Mouse (Mus musculus) embryonic facial prominence, embryonic 15.5 days (tissue): ENCODE results near the gene Usp32. TPM values are rescaled to one million over a fixed set of nuclear protein-coding genes. Genes with fewer than 3 reads are reported as not detected.

ENCODE experiments used
- ATAC-seq: fragments of 200-750 bp; cut with Nextera tagmentation; 2 replicates; pipeline ENCODE4 v1.8.0; 2017; ENCODE audit warnings: low read depth, moderate TSS enrichment; ENCODE audit not compliant: insufficient number of reproducible peaks, low FRiP score, low TSS enrichment
- H3K27ac ChIP-seq: fragments of 300-500 bp; sonication (generic); replicated peaks from 2 replicates; pipeline ENCODE4 v1.5.1; 2015; ENCODE audit warnings: mild to moderate bottlenecking, inconsistent platforms
- H3K27me3 ChIP-seq: fragments of 300-500 bp; sonication (generic); 2 replicates; pipeline ENCODE4 v1.6.1; 2015; ENCODE audit warnings: inconsistent platforms
- H3K36me3 ChIP-seq: fragments of 300-500 bp; sonication (generic); 2 replicates; pipeline ENCODE4 v1.6.1; 2015; ENCODE audit warnings: mild to moderate bottlenecking, inconsistent platforms
- H3K4me1 ChIP-seq: fragments of 300-500 bp; sonication (generic); 2 replicates; pipeline ENCODE4 v1.6.1; 2015; ENCODE audit warnings: inconsistent platforms
- H3K4me2 ChIP-seq: fragments of 300-500 bp; sonication (generic); replicated peaks from 2 replicates; pipeline ENCODE4 v1.6.1; 2015; ENCODE audit warnings: mild to moderate bottlenecking, inconsistent platforms
- H3K4me3 ChIP-seq: fragments of 300-500 bp; sonication (generic); replicated peaks from 2 replicates; pipeline ENCODE4 v1.5.1; 2015; ENCODE audit warnings: mild to moderate bottlenecking, inconsistent platforms
- H3K9ac ChIP-seq: fragments of 300-500 bp; sonication (generic); 2 replicates; pipeline ENCODE4 v1.6.1; 2015; ENCODE audit warnings: inconsistent platforms
- H3K9me3 ChIP-seq: fragments of 300-500 bp; sonication (generic); replicated peaks from 2 replicates; pipeline ENCODE4 v1.6.1; 2016; ENCODE audit warnings: inconsistent platforms
- WGBS: fragments of 180-500 bp; shearing (Covaris S2); methylation state at CpG from one replicate; pipeline ENCODE4 v1.1.7; 2015; 5-methylcytosine and 5-hydroxymethylcytosine counted together
- polyA plus RNA-seq: library from polyadenylated mRNA; unstranded; fragments of >200 nt; fragmentation: Nextera tagmentation; extraction: Ambion mirVana; gene quantifications from 2 replicates; pipeline ENCODE4 v1.2.1, GENCODE M21; 2015

Usp32 gene
- polyA plus RNA-seq, 1 experiment from 2014 or later = 4.1 TPM

GRCm38 (mm10) chr11:85058562-85058961, 81.4 kb downstream of the Usp32 start:
- 92% methylated on average over 4 of the region's 4 CpGs for WGBS
- Histone ChIP-seq H3K4me1 (no peaks in the 10 kb centered on the region), H3K9ac (no peak overlapping the region), H3K4me2 (no peak overlapping the region), H3K27ac (no peak overlapping the region), H3K36me3 (peaks cover 3% of the 10 kb centered on the region; the same call in 1 of the 2 replicates), H3K27me3 (no peaks in the 10 kb centered on the region), H3K4me3 (no peak overlapping the region), H3K9me3 (no peaks in the 10 kb centered on the region)
- ATAC-seq = no peak

- H3K36me3 ChIP-seq = peaks cover 3% of the 10 kb centered on the region; the same call in 1 of the 2 replicates
- H3K9me3 ChIP-seq = no peaks in the 10 kb centered on the region
- 94% methylated on average over 1 of the region's 1 CpGs for WGBS
- no peak for ATAC-seq
- H3K4me1 ChIP-seq = no peaks in the 10 kb centered on the region
- H3K9ac ChIP-seq = no peak overlapping the region
- no peaks in the 10 kb centered on the region for H3K27me3 ChIP-seq
- H3K4me2 ChIP-seq = no peak overlapping the region
- no peak overlapping the region for H3K27ac ChIP-seq
- H3K4me3 ChIP-seq = no peak overlapping the region
Measured at GRCm38 (mm10) chr11:85057544-85057943, 82.4 kb downstream of the Usp32 start.

- H3K36me3 ChIP-seq = peaks cover 3% of the 10 kb centered on the region; the same call in 1 of the 2 replicates
- ATAC-seq = no peak
- 59% methylated on average over 5 of the region's 5 CpGs for WGBS
Measured at GRCm38 (mm10) chr11:85056901-85057300, 83.1 kb downstream of the Usp32 start.

GRCm38 (mm10) chr11:85055561-85055960, 84.4 kb downstream of the Usp32 start:
- H3K27me3 ChIP-seq = no peaks in the 10 kb centered on the region
- 83% methylated on average over 2 of the region's 2 CpGs for WGBS
- H3K4me2 ChIP-seq = no peak overlapping the region
- no peak overlapping the region for H3K9ac ChIP-seq
- H3K9me3 ChIP-seq = no peaks in the 10 kb centered on the region
- H3K4me3 ChIP-seq = no peak overlapping the region
- H3K27ac ChIP-seq = no peak overlapping the region
- no peaks in the 10 kb centered on the region for H3K4me1 ChIP-seq
- H3K36me3 ChIP-seq = peaks cover 3% of the 10 kb centered on the region; the same call in 1 of the 2 replicates
- ATAC-seq = no peak

More at GRCm38 (mm10) chr11:85056901-85057300, 83.1 kb downstream of the Usp32 start:
- H3K4me3 ChIP-seq = no peak overlapping the region
- no peak overlapping the region for H3K4me2 ChIP-seq
- H3K27ac ChIP-seq = no peak overlapping the region
- no peaks in the 10 kb centered on the region for H3K27me3 ChIP-seq
- no peaks in the 10 kb centered on the region for H3K4me1 ChIP-seq
- H3K9ac ChIP-seq = no peak overlapping the region
- no peaks in the 10 kb centered on the region for H3K9me3 ChIP-seq

GRCm38 (mm10) chr11:85039256-85039655, 100.7 kb downstream of the Usp32 start:
- WGBS = 85% methylated on average over 3 of the region's 3 CpGs
- H3K36me3 ChIP-seq = peaks cover 30% of the 10 kb centered on the region; the same call in 1 of the 2 replicates
- no peaks in the 10 kb centered on the region for H3K9me3 ChIP-seq
- H3K4me3 ChIP-seq = no peak overlapping the region
- no peaks in the 10 kb centered on the region for H3K27me3 ChIP-seq
- H3K27ac ChIP-seq = no peak overlapping the region
- H3K4me2 ChIP-seq = no peak overlapping the region
- H3K9ac ChIP-seq = no peak overlapping the region
- no peak for ATAC-seq
- no peaks in the 10 kb centered on the region for H3K4me1 ChIP-seq

GRCm38 (mm10) chr11:85013121-85013520, 126.8 kb downstream of the Usp32 start:
- no peak overlapping the region for H3K4me2 ChIP-seq
- H3K27ac ChIP-seq = no peak overlapping the region
- H3K4me3 ChIP-seq = no peak overlapping the region
- ATAC-seq = no peak
- no peak overlapping the region for H3K9ac ChIP-seq
- no peaks in the 10 kb centered on the region for H3K9me3 ChIP-seq
- H3K36me3 ChIP-seq = peaks cover 22% of the 10 kb centered on the region; the same call in 1 of the 2 replicates
- H3K4me1 ChIP-seq = no peaks in the 10 kb centered on the region
- H3K27me3 ChIP-seq = no peaks in the 10 kb centered on the region

GRCm38 (mm10) chr11:85003566-85003965, 136.4 kb downstream of the Usp32 start:
- 91% methylated on average over 3 of the region's 3 CpGs for WGBS
- no peak for ATAC-seq
- Histone ChIP-seq H3K9ac (no peak overlapping the region), H3K4me1 (no peaks in the 10 kb centered on the region), H3K9me3 (no peaks in the 10 kb centered on the region), H3K27ac (no peak overlapping the region), H3K27me3 (no peaks in the 10 kb centered on the region), H3K36me3 (peaks cover 7% of the 10 kb centered on the region; the same call in 1 of the 2 replicates), H3K4me3 (no peak overlapping the region), H3K4me2 (no peak overlapping the region)

- no peak overlapping the region for H3K4me2 ChIP-seq
- H3K36me3 ChIP-seq = peaks cover 38% of the 10 kb centered on the region
- no peak overlapping the region for H3K9ac ChIP-seq
- H3K4me3 ChIP-seq = no peak overlapping the region
- H3K27me3 ChIP-seq = no peaks in the 10 kb centered on the region
- H3K9me3 ChIP-seq = no peaks in the 10 kb centered on the region
- H3K27ac ChIP-seq = no peak overlapping the region
- ATAC-seq = no peak
- H3K4me1 ChIP-seq = no peaks in the 10 kb centered on the region
- 92% methylated on average over 1 of the region's 1 CpGs for WGBS
Measured at GRCm38 (mm10) chr11:84995241-84995640, 144.7 kb downstream of the Usp32 start.

GRCm38 (mm10) chr11:84992996-84993395, 147.0 kb downstream of the Usp32 start:
- 82% methylated on average over 1 of the region's 1 CpGs for WGBS

GRCm38 (mm10) chr11:84988341-84988919, 151.5 kb downstream of the Usp32 start:
- H3K27ac ChIP-seq = no peak overlapping the region

More at GRCm38 (mm10) chr11:84992996-84993395, 147.0 kb downstream of the Usp32 start:
- H3K4me1 ChIP-seq = no peaks in the 10 kb centered on the region
- no peak overlapping the region for H3K9ac ChIP-seq
- peaks cover 45% of the 10 kb centered on the region for H3K36me3 ChIP-seq
- no peak overlapping the region for H3K27ac ChIP-seq
- ATAC-seq = no peak
- H3K27me3 ChIP-seq = no peaks in the 10 kb centered on the region
- no peaks in the 10 kb centered on the region for H3K9me3 ChIP-seq
- H3K4me3 ChIP-seq = no peak overlapping the region
- no peak overlapping the region for H3K4me2 ChIP-seq

GRCm38 (mm10) chr11:84985421-84985820, 154.5 kb downstream of the Usp32 start:
- 87% methylated on average over 6 of the region's 6 CpGs for WGBS
- no peak for ATAC-seq
- Histone ChIP-seq H3K36me3 (peaks cover 28% of the 10 kb centered on the region), H3K4me2 (no peak overlapping the region), H3K9me3 (no peaks in the 10 kb centered on the region), H3K4me1 (no peaks in the 10 kb centered on the region), H3K27ac (no peak overlapping the region), H3K9ac (no peak overlapping the region), H3K4me3 (no peak overlapping the region), H3K27me3 (no peaks in the 10 kb centered on the region)

More at GRCm38 (mm10) chr11:84988341-84988919, 151.5 kb downstream of the Usp32 start:
- H3K9me3 ChIP-seq = no peaks in the 10 kb centered on the region
- no peak overlapping the region for H3K9ac ChIP-seq
- H3K27me3 ChIP-seq = no peaks in the 10 kb centered on the region
- peaks cover 46% of the 10 kb centered on the region for H3K36me3 ChIP-seq
- no peaks in the 10 kb centered on the region for H3K4me1 ChIP-seq
- no peak for ATAC-seq
- no peak overlapping the region for H3K4me3 ChIP-seq
- WGBS = 87% methylated on average over 3 of the region's 3 CpGs
- H3K4me2 ChIP-seq = no peak overlapping the region

GRCm38 (mm10) chr11:84980697-84981096, 159.3 kb downstream of the Usp32 start:
- Histone ChIP-seq H3K4me1 (no peaks in the 10 kb centered on the region), H3K27ac (no peak overlapping the region), H3K4me2 (no peak overlapping the region), H3K9ac (no peak overlapping the region), H3K27me3 (no peaks in the 10 kb centered on the region), H3K36me3 (peaks cover 9% of the 10 kb centered on the region), H3K9me3 (no peaks in the 10 kb centered on the region), H3K4me3 (no peak overlapping the region)
- no peak for ATAC-seq
- 71% methylated on average over 2 of the region's 2 CpGs for whole genome bisulfite sequencing
